Mouse (Mus musculus): ENCODE results near the gene Pax6.

Gene Pax6

GRCm38 (mm10) chr2:105684991-105685650, 16.4 kb downstream of the Pax6 start:
- no peak for DNase-seq

GRCm38 (mm10) chr2:105685651-105686050, 17.0 kb downstream of the Pax6 start:
- DNase-seq = no peak

- no peak for DNase-seq
These were observed 17.9 kb downstream of the Pax6 start for GRCm38 (mm10) chr2:105686363-105687316.

- no peak for DNase-seq
These were observed 18.8 kb downstream of the Pax6 start for GRCm38 (mm10) chr2:105687317-105687991.

GRCm38 (mm10) chr2:105688011-105688410, 19.3 kb downstream of the Pax6 start:
- DNase-seq = no peak

- no peak for DNase-seq
These were observed 20.0 kb downstream of the Pax6 start for GRCm38 (mm10) chr2:105688436-105689303.

- DNase-seq = no peak
These were observed 20.6 kb downstream of the Pax6 start for GRCm38 (mm10) chr2:105689304-105689770.

GRCm38 (mm10) chr2:105689771-105690639, 21.3 kb downstream of the Pax6 start:
- DNase-seq = no peak

GRCm38 (mm10) chr2:105691296-105691695, 22.6 kb downstream of the Pax6 start:
- DNase-seq = no peak

- no peak for DNase-seq
These were observed 29.0 kb downstream of the Pax6 start for GRCm38 (mm10) chr2:105697741-105698140.

GRCm38 (mm10) chr2:105698631-105699030, 29.9 kb downstream of the Pax6 start:
- no peak for DNase-seq

GRCm38 (mm10) chr2:105701781-105702180, 33.1 kb downstream of the Pax6 start:
- DNase-seq = no peak

GRCm38 (mm10) chr2:105702586-105702985, 33.9 kb downstream of the Pax6 start:
- no peak for DNase-seq

GRCm38 (mm10) chr2:105705320-105705719, 36.6 kb downstream of the Pax6 start:
- no peak for DNase-seq

- no peak for DNase-seq
These were observed 40.4 kb downstream of the Pax6 start for GRCm38 (mm10) chr2:105709126-105709525.

GRCm38 (mm10) chr2:105710511-105710910, 41.8 kb downstream of the Pax6 start:
- DNase-seq = no peak

GRCm38 (mm10) chr2:105715409-105716115, 46.9 kb downstream of the Pax6 start:
- no peak for DNase-seq

GRCm38 (mm10) chr2:105726657-105727056, 58.0 kb downstream of the Pax6 start:
- no peak for DNase-seq

- DNase-seq = no peak
These were observed 62.0 kb downstream of the Pax6 start for GRCm38 (mm10) chr2:105730704-105731103.

- no peak for DNase-seq
These were observed 67.5 kb downstream of the Pax6 start for GRCm38 (mm10) chr2:105736166-105736565.

- DNase-seq = no peak
These were observed 78.2 kb downstream of the Pax6 start for GRCm38 (mm10) chr2:105746896-105747295.
